Mouse (Mus musculus): ENCODE data around the gene Krt222. TPM values are rescaled to one million over a fixed set of nuclear protein-coding genes. Genes with fewer than 3 reads are reported as not detected.

Gene Krt222
- polyA plus RNA-seq (2012; rRNA removed), result 0.42 and 0.47 TPM in 2 replicates

GRCm38 (mm10) chr11:99243820-99244374, at the start of gene Krt222:
TSS of gene Krt222 (minus strand) at chr11:99244085.
- TF ChIP-seq CTCF (conservative IDR thresholded peaks at IDR 0.05; ENCODE audit: insufficient read depth, insufficient read length, low read depth, low read length) (no peak), POLR2A (IDR thresholded peaks at IDR 0.05; ENCODE audit: low read depth, low read length) (no peak)
- peak; percentile 5 for DNase-seq
- Histone ChIP-seq H3K27ac (ENCODE audit: insufficient read depth, low read depth, low read length) (no peak within 1 kb of the TSS), H3K4me3 (ENCODE audit: insufficient read depth, low read depth, low read length) (peak within 1 kb of the TSS; percentile 44), H3K27me3 (replicated peaks; ENCODE audit: control insufficient read depth, insufficient read depth, low read length) (no peaks in the 10 kb centered on the region), H3K36me3 (ENCODE audit: control insufficient read depth, insufficient read depth, low read length) (no peaks in the 10 kb centered on the region), H3K4me1 (ENCODE audit: control insufficient read depth, insufficient read depth, low read length) (0 out of 2 replicates have a peak, but pooled peaks cover 4% of the 10 kb centered on the region)
- WGBS, result 5% methylated on average over 17 of the region's 17 CpGs

- Histone ChIP-seq H3K4me1 (ENCODE audit: control insufficient read depth, insufficient read depth, low read length) (no peaks in the 10 kb centered on the region), H3K27ac (ENCODE audit: insufficient read depth, low read depth, low read length) (no peak overlapping the region), H3K36me3 (ENCODE audit: control insufficient read depth, insufficient read depth, low read length) (no peaks in the 10 kb centered on the region), H3K4me3 (ENCODE audit: insufficient read depth, low read depth, low read length) (no peak overlapping the region), H3K27me3 (replicated peaks; ENCODE audit: control insufficient read depth, insufficient read depth, low read length) (no peaks in the 10 kb centered on the region)
- DNase-seq, result peak; percentile 48
- no peak for TF ChIP-seq POLR2A (IDR thresholded peaks at IDR 0.05; ENCODE audit: low read depth, low read length)
- peak; percentile 66 for TF ChIP-seq CTCF (conservative IDR thresholded peaks at IDR 0.05; ENCODE audit: insufficient read depth, insufficient read length, low read depth, low read length)
- WGBS, result 57% methylated on average over 5 of the region's 5 CpGs
These were observed 49.0 kb upstream of the Krt222 start for GRCm38 (mm10) chr11:99292846-99293245.

- WGBS, result 48% methylated on average over 11 of the region's 11 CpGs
These were observed 41.0 kb upstream of the Krt222 start, which contains the start of gene Krt24 for GRCm38 (mm10) chr11:99284833-99285312. TSS of gene Krt24 (minus strand) at chr11:99285262.

GRCm38 (mm10) chr11:99284011-99284410, 40.1 kb upstream of the Krt222 start:
- H3K27me3 ChIP-seq (replicated peaks; ENCODE audit: control insufficient read depth, insufficient read depth, low read length), result no peaks in the 10 kb centered on the region
- H3K27ac ChIP-seq (ENCODE audit: insufficient read depth, low read depth, low read length), result no peak overlapping the region
- H3K36me3 ChIP-seq (ENCODE audit: control insufficient read depth, insufficient read depth, low read length), result no peaks in the 10 kb centered on the region
- 86% methylated on average over 5 of the region's 5 CpGs for WGBS
- no peak overlapping the region for H3K4me3 ChIP-seq (ENCODE audit: insufficient read depth, low read depth, low read length)
- TF ChIP-seq CTCF (conservative IDR thresholded peaks at IDR 0.05; ENCODE audit: insufficient read depth, insufficient read length, low read depth, low read length) (no peak), POLR2A (IDR thresholded peaks at IDR 0.05; ENCODE audit: low read depth, low read length) (no peak)
- no peak for DNase-seq
- H3K4me1 ChIP-seq (ENCODE audit: control insufficient read depth, insufficient read depth, low read length), result no peaks in the 10 kb centered on the region

More at GRCm38 (mm10) chr11:99284833-99285312, 41.0 kb upstream of the Krt222 start, which contains the start of gene Krt24:
- H3K27ac ChIP-seq (ENCODE audit: insufficient read depth, low read depth, low read length), result no peak within 1 kb of the TSS
- H3K4me3 ChIP-seq (ENCODE audit: insufficient read depth, low read depth, low read length), result no peak within 1 kb of the TSS
- H3K27me3 ChIP-seq (replicated peaks; ENCODE audit: control insufficient read depth, insufficient read depth, low read length), result no peaks in the 10 kb centered on the region
- no peak for DNase-seq
- no peaks in the 10 kb centered on the region for H3K4me1 ChIP-seq (ENCODE audit: control insufficient read depth, insufficient read depth, low read length)
- no peaks in the 10 kb centered on the region for H3K36me3 ChIP-seq (ENCODE audit: control insufficient read depth, insufficient read depth, low read length)
- TF ChIP-seq CTCF (conservative IDR thresholded peaks at IDR 0.05; ENCODE audit: insufficient read depth, insufficient read length, low read depth, low read length), result no peak
- TF ChIP-seq POLR2A (IDR thresholded peaks at IDR 0.05; ENCODE audit: low read depth, low read length), result no peak

GRCm38 (mm10) chr11:99283334-99283733, 39.4 kb upstream of the Krt222 start:
- no peaks in the 10 kb centered on the region for H3K27me3 ChIP-seq (replicated peaks; ENCODE audit: control insufficient read depth, insufficient read depth, low read length)
- TF ChIP-seq CTCF (conservative IDR thresholded peaks at IDR 0.05; ENCODE audit: insufficient read depth, insufficient read length, low read depth, low read length) (no peak), POLR2A (IDR thresholded peaks at IDR 0.05; ENCODE audit: low read depth, low read length) (no peak)
- 47% methylated on average over 4 of the region's 4 CpGs for WGBS
- H3K4me1 ChIP-seq (ENCODE audit: control insufficient read depth, insufficient read depth, low read length), result no peaks in the 10 kb centered on the region
- H3K36me3 ChIP-seq (ENCODE audit: control insufficient read depth, insufficient read depth, low read length), result no peaks in the 10 kb centered on the region
- no peak overlapping the region for H3K4me3 ChIP-seq (ENCODE audit: insufficient read depth, low read depth, low read length)
- DNase-seq, result no peak
- no peak overlapping the region for H3K27ac ChIP-seq (ENCODE audit: insufficient read depth, low read depth, low read length)

GRCm38 (mm10) chr11:99281116-99281515, 37.2 kb upstream of the Krt222 start:
- H3K27me3 ChIP-seq (replicated peaks; ENCODE audit: control insufficient read depth, insufficient read depth, low read length), result no peaks in the 10 kb centered on the region; the same call in 1 of the 2 replicates
- 83% methylated on average over 9 of the region's 9 CpGs for WGBS
- H3K4me1 ChIP-seq (ENCODE audit: control insufficient read depth, insufficient read depth, low read length), result no peaks in the 10 kb centered on the region
- no peak for TF ChIP-seq CTCF (conservative IDR thresholded peaks at IDR 0.05; ENCODE audit: insufficient read depth, insufficient read length, low read depth, low read length)
- no peak for TF ChIP-seq POLR2A (IDR thresholded peaks at IDR 0.05; ENCODE audit: low read depth, low read length)
- no peak for DNase-seq
- no peak overlapping the region for H3K4me3 ChIP-seq (ENCODE audit: insufficient read depth, low read depth, low read length)
- H3K27ac ChIP-seq (ENCODE audit: insufficient read depth, low read depth, low read length), result no peak overlapping the region
- no peaks in the 10 kb centered on the region for H3K36me3 ChIP-seq (ENCODE audit: control insufficient read depth, insufficient read depth, low read length)

- Histone ChIP-seq H3K4me1 (ENCODE audit: control insufficient read depth, insufficient read depth, low read length) (no peaks in the 10 kb centered on the region), H3K36me3 (ENCODE audit: control insufficient read depth, insufficient read depth, low read length) (no peaks in the 10 kb centered on the region), H3K27me3 (replicated peaks; ENCODE audit: control insufficient read depth, insufficient read depth, low read length) (no peaks in the 10 kb centered on the region; the same call in 1 of the 2 replicates), H3K4me3 (ENCODE audit: insufficient read depth, low read depth, low read length) (no peak overlapping the region), H3K27ac (ENCODE audit: insufficient read depth, low read depth, low read length) (no peak overlapping the region)
- TF ChIP-seq POLR2A (IDR thresholded peaks at IDR 0.05; ENCODE audit: low read depth, low read length) (no peak), CTCF (conservative IDR thresholded peaks at IDR 0.05; ENCODE audit: insufficient read depth, insufficient read length, low read depth, low read length) (no peak)
- no peak for DNase-seq
- 60% methylated on average over 5 of the region's 5 CpGs for WGBS
These were observed 36.1 kb upstream of the Krt222 start for GRCm38 (mm10) chr11:99279986-99280385.
